Mouse (Mus musculus) CD4-positive helper T cell, adult 2 months (primary cell): ENCODE data around the gene Amer3.
"Not testable (repeated sequence)": the region's sequence is repeated elsewhere in the genome, so short reads cannot be mapped to it uniquely, and the experiment has no call there.

Experiments
- DNase-seq: peaks from one replicate; pipeline ENCODE4 v3.0.0-alpha.2; 2012; ENCODE audit warnings: low read depth, missing footprints, low spot score

Amer3 gene

DNA sequence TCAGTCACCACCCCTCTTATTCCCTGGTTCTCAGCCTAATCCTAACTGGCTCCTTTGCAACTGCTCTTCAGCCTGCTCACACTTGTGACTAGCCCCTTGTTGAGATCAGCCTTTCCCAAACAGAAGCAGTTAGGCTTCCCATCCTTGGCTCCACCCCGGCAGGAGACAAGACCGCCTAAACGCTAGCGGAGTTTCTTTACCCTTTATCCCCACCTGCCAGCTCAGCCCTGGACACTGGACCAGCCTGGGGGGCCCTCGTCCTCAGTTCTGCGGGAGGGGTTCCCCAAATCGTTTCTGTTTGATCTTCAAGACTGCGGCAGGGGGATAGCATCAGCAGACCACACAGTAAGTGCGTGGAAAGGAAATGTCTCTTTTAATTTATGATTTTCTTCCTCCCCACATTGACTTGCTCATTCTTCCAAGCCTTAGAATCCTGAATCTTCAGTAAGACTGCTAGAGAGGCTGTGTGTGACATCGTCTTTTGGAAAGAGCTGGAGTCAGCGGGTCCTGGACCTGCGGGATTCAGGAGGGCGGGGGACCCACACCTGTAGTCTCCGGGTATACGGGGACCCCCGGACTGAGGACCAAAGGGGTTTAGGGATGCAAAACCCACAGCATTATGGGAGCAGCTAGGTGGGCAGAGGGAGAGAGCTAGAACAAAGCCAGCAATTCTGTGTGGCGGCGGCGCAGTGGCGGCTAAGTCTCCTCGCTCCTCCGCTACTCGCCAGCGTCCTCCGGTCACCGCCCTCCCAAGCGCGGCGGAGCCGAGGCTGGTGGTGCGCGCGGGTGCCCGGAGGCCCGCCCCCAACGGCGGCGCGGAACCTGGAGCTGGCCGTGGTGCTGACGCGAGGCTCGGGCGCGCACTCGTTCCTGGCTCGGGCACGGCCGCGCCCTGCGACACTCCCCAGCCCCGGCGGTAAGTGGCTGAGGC is at the start of gene Amer3:
TSS of gene Amer3 (plus strand) at position 807 of the 931 bp plus-strand sequence.
- peak; percentile 49 for DNase-seq

DNA sequence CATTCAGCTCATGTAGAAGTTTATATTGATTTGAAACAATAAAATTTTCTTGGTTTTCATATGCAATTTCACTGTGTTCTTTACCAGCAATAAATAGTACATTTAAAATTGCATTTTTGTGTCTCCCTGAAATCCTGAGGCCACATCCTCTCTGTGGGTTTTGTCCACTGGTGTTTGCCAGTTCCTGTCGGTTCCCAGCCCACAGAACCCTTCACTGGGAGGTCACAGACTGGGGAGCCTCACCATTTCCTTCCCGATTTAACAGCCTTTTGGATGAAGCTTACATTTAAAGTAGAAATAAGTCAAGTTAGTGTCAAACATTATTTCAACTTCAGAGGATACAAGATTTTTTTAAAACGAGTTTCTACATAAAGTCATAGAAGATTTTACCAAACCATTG is 44.9 kb upstream of the Amer3 start:
- DNase-seq, result not testable (repeated sequence)

DNA sequence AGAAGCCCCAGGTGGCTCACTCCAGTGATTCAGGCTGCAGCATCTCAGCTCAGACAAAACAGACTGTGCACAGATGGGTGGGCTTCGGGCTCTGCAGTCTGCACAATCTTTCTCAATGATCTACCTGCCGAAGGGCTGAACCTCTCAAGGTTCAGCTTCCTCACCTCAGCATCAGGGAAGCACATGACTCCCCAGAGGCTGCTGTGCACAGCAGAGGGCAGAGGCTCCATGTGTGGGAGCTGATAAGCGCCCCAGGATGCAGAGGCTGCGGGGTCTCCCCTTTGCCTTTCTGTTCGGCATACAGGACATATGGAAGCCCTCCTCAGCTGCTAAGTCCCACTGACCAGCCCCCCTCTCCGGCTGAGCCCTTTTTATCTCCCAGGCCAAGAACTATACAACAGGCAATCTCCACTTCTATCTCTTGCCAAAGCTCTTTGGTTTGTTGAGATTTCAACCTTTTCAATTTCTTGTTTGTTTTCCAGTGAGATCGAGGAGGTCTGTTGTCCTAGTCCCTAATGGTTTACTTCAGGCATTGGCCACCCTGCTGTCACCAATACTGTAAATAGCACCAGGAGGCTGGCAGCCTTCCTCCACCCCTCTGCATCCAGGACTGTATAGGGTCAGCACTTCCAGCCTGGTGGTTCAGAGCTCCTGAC is 44.3 kb upstream of the Amer3 start, which contains the start of gene Cfc1:
TSS of gene Cfc1 (plus strand) at position 606 of the 656 bp plus-strand sequence.
- DNase-seq, result not testable (repeated sequence)

DNA sequence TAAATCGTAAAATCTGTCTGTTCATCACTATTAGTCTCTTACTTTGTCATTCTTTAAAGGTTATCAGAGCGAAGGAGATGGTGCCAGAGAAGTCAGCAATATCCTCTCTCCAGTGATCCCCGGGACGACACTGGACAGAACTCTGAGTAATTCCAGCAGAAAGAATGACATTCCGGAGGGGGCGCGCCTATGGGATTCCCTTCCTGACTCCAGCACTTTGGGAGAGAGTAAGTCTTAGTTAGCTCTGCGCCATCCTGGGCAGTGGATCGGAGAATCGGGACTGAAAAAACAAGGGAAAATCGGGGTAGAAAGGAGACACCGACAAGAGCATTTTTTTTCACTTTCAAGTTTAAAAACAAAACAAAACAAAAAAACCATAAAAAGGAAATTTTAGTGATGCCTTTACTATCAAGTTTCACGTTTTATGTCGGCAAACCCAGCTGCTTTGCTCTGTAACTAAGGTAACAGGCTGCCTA is 43.1 kb upstream of the Amer3 start:
- DNase-seq, result no peak

DNA sequence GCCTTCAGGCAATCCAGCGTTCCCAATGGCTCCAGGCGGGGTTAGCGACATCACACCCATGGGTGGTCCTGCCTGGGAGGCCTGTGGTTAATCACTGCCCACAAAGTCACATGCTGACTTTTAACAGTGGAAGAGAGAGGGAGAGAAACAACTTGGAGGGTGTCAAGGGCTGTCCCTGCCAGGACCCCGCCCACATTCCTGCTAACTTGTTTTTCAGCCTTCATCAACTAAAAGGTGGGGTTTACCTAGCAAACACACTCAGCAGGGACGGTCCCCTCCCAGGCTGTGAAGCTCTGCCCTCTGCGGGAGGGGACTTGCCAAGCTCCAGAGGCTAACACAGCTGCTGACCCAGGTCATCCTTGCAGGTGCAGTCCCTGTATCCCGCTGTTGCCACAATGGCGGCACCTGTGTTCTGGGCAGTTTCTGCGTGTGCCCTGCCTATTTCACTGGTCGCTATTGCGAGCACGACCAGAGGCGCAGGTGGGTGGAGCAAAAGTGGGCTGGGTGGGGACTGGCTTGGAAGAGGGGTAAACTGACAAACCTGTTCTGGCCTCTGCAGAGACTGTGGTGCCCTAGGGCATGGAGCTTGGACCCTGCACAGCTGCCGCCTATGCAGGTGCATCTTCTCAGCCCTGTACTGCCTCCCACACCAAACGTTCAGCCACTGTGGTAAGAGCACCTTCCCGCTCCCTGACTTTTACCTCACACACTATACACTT is 42.5 kb upstream of the Amer3 start:
- peak; percentile 16 for DNase-seq

DNA sequence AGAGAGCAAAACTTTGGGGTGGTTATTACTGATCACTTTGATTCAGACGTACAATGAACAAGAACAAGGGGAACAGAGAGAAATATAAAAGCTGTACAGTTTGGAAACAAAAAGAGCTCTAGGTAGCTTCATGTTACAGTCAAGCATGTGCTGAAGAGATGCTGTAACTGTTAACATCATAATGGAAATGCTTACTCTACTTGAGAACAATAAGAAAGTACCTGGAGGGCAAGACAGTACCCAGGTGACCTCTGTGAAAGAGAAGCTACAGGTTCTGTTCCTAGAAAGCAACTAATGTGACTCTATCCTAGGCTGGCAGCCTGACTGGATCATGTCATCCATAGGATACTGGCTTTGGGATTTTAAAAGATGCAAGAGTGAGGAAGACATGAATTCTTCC is 32.4 kb upstream of the Amer3 start:
- DNase-seq, result no peak

DNA sequence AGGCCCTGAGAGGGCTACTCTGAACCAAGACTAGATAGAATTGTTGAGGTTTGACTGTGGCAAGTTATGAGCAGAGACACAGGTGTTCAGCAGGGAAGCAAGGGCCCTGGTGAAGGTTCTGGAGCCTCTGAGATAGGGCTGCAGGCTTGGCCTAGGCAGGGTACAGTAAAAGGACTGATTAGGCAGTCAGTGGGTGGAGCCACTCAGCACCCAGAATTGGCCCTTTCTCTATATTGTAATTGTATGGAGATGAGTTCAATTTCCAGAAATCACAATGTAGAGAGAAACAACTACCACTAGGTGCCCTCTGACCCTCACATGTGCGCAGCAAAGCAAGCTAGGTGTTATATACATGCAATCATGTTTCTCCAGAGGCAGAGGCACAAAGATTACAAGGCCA is 25.8 kb upstream of the Amer3 start:
- no peak for DNase-seq

DNA sequence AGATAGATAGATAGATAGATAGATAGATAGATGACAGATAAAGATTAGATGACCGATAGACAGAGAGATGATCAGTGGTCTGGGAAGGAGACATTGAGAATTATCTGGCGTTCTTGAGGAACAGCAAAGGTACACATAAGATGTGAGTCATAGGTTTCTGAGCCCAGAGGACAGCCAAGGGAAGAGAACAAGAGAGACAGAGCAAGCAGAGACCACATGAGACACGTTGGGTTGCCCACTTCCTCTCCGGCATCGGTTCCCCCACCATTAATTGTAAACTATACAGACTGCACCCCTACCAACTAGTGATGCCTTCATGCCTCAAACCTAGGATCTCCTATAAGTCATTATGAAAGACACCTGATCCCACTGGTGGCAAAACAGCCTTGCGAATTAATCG is 25.2 kb upstream of the Amer3 start:
- no peak for DNase-seq

DNA sequence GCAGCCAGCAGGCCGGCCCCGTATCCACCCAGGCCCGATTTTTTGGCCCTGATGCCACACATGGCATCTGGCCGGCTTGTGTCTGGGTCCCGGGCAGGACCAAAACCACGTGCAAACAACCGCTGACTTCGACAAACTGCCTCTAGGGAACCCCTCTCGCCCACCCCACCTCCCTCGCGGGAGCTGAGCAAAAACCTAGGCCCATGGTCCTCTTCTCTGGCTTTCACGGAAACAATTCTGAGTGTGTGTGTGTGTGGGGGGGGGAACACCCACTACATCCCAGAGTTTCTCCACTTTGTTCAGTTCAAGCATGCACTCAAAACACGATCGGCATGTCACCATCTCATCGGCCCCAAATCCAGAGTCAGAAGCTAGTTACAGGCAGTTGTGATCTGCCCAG is 18.6 kb upstream of the Amer3 start, which contains the start of gene Prss40:
TSS of gene Prss40 (minus strand) at position 101 of the 400 bp plus-strand sequence.
- DNase-seq, result no peak

DNA sequence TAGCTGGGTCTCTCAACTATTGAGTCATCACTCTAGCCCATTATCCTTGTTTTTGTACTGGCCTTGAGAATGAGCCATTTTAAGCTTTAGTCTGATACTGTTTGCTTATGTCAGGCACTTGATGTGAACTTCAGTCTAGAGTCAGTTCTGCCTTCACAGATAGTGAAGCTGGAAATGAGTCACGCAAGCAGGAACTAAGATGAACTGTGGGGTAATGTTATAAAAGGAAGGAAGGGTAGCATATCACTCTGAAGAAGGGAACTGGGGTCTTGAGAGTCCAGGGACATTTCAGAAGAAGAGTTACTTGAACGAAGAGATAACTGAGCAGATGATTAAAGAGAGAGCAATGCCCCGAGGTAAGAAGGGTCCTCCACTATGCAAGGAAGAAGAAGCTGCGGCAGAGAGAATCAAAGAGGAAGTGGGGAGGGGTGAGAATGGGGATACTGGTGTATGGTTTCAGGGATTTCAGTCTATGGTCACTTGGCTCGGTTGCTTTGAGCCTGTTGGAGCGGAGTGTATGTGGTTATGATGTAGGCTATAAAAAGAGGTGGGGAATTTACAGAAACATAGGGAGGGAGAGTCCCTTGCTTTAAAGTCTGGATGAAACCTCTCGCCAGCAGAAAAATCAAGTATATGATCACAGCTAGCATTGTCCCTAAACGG is 14.9 kb upstream of the Amer3 start:
- DNase-seq, result no peak

DNA sequence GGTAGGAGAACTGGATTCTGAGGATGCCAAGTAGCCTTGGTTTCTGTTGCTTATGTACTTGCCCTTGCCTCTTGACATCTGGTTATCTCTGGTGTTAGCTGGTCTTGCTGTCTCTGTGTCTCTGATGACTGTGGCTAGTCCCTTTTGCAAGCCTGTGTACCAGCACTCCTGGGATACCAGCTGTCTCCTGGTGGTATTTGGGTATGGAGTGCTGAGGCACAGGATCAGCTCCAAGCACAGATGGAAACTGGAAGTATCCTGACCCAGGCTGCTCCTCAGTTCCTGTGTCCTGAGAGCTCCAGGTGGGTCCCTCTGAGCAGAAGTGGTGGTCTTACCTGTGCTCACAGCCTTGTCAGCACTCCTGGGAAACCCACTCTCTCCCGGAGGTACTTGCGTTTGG is 11.3 kb upstream of the Amer3 start:
- no peak for DNase-seq

DNA sequence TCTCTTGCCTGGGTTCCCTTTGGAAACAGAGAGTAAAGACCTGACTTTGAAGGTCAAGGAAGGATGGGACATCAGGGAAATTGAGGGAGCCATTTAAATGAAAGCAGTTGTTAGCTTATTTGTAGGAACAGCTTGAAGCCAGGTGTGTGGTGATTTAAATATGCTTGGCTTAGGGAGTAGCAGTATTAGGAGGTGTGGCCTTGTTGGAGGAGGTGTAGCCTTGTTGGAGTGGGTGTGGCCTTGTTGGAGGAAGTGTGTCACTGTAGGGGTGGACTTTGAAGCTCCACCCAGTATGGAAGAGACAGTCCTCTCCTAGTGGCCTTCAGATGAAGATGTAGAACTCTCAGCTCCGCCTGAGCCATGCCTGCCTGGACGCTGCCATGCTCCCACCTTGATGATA is 9.6 kb upstream of the Amer3 start:
- no peak for DNase-seq

DNA sequence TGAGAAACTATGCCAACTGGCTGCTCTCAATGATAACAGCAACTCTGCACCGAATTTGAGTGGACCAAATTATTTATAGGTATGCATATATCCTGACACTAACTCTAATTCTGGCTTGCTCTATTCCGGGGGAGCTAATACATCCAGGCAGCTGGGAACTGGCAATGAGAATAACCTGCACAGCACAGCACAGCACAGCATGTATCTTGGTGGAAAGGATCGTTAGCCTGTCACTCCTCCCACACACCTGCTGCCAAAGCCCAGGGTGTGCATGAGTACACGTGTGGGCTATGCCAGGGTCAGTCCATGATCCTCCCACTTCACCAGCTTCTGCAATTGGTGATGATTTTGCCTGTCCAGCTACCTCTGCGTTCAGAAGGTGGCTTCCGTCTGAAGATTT is 8.0 kb upstream of the Amer3 start:
- no peak for DNase-seq

DNA sequence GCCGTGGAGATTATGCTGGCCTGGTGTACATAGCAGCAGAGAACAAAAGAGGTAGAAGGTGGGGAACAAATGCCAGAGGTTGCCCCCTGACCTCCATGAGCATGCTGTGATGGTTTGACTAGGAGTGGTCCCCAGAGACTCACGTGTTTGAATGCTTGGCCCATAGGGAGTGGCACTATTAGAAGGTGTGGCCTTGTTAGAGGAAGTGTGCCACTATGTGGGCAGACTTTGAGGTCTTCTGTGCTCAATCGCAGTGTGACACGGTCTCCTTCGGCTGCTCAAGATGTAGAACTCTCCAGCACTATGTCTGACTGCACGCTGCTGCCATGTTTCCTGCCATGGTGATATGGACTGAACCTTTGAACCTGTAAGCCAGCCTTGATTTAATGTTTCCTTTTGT is 6.2 kb upstream of the Amer3 start:
- no peak for DNase-seq

DNA sequence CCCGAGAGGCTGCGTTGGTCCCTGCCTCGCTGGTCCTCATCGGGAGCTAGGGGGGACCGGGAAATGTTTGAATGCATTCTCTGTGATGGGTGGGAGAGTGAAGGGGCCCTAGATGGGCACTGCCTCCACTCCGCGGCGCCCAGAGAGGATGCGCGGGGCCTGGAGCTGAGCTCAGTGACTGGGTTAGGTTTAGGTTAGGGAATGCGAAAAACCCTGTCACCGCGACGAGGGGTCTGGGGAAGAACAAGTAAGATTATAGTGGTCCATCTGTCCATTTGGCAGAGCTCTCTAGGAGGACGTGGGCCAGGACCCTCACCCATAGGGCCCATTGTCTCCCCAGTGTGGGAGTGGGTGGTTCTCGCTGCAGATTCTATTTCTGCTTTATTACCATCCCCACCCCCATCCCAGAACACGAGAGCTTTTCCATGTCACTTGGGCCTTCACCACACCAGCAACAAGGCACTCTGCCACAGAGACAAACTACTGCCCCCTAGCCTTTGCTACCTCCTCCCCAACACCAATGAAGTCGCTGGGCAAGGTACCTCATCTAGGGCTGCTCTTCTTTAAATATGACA is 412 bp downstream of the Amer3 start:
- no peak for DNase-seq

DNA sequence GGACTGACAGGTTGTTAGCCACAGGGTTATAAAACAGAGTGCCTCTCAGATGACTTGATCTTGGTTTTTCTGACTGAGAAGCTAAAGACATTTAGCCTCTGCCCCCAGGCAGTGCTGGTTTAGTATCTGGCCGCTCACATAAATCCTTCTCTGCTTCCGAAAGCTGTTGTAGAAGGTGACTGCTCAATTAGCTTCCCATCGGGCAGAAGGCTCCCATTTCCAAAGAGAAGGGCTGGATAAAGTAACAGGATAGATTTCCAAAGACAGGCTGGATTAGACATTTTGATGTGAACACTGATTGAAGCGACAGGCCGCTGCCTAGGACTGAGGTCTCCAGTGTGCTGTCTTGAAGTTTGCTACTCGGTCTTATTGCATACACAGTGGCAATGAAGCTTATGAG is 2.8 kb downstream of the Amer3 start:
- DNase-seq, result no peak

DNA sequence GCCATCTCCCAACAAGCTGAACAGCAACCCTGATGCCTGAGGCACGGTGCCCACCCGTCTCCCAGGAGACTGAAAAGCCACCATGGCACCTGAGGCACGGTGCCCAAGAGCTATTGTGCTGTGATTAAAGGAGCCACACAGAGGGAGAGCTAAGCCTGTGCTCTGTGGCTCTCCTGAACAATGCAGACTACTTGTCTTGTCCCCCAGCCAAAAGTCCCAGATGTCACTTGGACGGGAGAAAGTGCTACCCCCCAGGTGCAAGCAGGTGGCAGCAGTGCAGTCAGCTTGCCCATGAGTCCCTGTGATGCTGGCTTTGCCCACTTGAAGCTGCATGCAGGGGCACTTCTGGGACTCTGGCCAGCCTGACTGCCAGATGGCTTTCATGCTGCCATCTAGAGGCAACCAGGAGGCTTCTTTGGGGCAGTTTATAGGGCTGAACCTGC is 4.4 kb downstream of the Amer3 start:
- DNase-seq, result no peak

DNA sequence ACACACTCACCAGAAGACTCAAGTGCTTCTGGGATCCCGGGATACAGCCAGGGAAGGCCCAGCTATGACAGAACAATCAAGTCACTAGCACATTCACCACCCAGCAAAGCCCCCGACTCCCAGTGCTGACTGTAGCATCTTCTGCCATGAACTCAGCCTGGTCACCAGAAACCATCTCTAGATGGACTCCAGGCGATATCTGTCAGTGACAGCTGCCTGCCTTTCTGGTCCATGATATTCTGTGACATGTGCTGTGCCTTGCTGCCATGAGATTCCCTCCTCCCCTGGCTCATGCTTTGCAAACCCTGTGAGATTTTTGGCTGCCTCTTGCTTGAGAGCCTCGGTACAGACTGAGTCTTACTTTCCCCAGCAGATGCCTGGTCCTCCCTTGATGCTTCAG is 5.3 kb downstream of the Amer3 start:
- DNase-seq, result no peak

DNA sequence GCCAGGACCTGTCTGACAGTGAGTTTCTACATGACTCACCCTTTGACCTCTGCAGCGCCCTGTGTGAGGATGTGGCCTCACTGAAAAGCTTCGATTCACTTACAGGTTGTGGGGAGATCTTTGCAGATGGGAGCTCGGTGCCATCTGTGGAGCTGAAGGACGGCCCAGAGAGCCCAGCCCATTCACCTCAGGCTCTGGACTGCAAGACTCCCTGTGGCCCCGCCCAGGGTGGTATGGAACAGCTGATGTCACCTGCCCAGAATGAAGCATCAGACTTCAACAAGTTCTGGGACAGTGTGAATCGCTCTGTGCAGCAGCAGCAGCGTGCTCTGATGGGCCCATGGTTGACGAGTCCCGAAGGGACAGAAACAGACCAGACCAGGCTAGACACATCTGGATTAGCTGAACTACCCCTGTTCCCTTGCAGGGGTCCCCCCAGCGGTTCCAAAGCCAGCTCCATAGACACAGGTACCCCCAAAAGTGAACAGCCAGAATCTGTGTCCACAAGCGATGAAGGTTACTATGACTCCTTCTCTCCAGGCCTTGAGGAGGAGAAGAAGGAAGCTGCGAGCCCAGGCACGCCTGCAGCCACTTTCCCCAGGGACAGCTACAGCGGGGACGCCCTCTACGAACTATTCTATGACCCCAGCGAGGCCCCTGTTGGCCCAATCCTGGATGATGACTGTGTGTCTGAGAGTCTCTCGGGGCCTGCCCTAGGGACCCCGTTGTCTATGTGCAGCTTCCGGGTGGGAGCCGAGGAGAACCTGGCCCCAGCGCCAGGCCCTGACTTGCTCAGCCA is 8.0 kb downstream of the Amer3 start:
- DNase-seq, result no peak

DNA sequence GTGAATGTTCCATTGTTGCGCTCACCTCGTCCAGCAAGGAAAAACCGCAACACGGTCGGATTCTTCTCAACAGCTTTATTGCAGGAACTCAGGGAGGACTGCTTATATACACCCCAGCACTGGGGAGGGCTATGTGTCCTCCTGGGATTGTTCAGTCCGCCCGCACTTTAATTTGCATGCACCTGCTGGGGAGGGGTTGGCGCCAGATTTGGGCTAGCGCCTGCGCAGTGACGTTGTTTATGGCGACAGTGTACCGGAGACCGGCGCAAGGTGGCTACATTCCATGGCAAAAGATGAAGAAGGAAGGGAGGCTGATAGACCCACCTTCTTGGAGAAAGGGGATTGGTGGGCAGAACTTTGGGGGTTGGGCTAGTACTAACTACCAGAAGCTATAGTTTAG is 20.5 kb downstream of the Amer3 start:
- DNase-seq, result no peak
